Mouse (Mus musculus) cerebellum, adult 18-20 months (tissue): ENCODE measurements around the gene Pcnx3.

ENCODE experiments used
- DNase-seq, 2 experiments: peaks; one replicate each; pipeline ENCODE4 v3.0.0; 2021

Gene Pcnx3

GRCm38 (mm10) chr19:5688200-5689087 lies at the start of gene Pcnx3, which contains the start of gene Map3k11:
Gene Pcnx3, minus strand, starts transcription at chr19:5688908.
Gene Map3k11, plus strand, starts transcription at chr19:5688742.
- peak; percentile 98 to 99 for DNase-seq

DNA sequence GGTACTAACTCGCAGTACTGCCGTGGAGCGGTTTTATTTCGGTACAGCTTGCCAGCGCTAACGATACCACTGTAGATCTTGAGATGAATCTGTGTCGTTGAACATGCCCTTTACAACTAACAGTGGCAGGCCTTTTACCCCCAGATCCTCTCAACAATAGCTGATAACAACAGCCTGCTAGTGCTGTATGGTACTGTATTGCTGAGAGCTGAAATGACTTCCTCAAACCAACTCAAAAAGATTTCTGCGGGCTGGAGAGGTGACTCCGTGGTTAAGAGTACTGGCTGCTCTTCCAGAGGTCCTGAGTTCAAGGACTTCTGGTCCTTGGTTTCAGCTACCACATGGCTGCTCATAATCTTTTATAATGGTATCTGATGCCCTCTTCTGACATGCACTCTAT lies 45.6 kb upstream of the Pcnx3 start:
- no peak for DNase-seq

DNA sequence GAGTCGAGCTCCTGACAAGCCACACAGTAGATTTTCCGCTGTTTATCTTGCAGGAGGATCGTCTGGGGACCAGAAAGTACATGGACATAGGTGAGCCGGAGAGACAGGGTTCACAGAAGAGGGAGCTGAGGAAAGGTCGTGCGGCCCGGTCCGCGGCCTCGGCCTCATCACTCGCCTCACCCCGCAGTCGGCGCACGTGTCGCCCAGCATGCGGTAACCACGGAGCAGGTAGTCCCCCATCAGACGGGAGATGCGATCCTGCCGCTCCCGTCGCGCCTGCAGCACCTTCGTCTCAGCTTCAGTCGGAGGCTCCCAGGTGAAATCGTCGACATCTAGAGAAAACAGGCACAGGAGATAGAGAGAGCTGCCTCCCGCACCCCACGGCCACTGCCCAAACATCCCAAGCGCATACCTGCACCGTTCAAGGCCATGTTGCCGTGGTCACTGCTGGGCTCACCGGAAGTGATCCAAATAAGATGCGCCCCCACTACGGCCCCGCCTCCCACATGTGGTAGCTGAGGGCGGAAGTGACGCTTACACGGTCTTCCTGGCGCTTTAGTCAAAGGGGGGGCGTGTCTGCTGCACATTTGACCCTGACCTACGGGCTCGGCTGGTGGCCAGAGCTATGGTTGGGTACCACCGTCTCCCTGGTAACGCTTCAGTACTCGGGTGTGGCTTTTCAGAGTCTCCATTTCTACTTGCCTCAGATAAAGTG lies 42.7 kb upstream of the Pcnx3 start:
- peak; percentile 93 to 95 for DNase-seq

GRCm38 (mm10) chr19:5730314-5731186 lies 41.8 kb upstream of the Pcnx3 start:
- DNase-seq = peak; percentile 62 to 69

- peak; percentile 85 to 90 for DNase-seq
Observed at GRCm38 (mm10) chr19:5729444-5729815, 40.7 kb upstream of the Pcnx3 start, which contains the start of gene Fam89b. Gene Fam89b, minus strand, starts transcription at chr19:5729653.

DNA sequence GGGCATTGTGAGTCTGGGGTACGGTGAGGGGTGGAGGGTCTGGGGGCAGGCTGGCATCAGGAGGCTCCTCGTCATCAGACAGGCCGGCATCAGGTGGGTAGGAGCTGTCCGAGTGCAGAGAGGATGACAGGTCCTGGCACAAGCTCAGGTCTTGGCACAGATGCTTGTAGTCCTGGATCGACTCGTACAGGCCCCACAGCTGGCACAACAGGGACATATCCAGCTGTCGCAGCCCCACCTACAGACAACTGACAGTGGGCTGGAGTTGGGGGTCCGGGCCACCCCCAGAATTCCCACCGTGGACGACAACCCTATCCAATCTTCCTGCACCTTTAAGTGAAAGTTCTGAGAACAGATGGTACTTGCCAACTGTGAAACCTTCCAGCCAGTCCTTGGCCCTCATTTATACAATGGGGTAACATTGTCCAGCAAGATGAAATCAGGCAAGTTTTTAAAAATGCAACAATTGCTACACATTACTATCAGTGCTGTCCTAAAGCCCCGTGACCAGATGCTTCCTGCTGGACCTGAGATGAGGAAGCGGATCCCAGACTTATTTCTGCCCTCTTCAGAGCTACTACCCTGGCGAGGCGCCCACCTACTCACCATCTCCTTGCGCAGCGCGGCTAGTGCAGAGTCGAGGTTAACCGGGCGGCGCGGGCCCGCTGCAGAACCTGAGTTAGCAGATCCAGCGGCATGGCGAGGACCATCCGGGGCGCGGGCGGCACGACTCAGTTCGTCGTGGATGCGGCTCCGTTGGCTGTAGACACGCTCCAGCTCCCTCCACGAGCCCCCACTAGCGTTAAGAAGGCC lies 40.1 kb upstream of the Pcnx3 start:
- DNase-seq = peak; percentile 53 to 68

DNA sequence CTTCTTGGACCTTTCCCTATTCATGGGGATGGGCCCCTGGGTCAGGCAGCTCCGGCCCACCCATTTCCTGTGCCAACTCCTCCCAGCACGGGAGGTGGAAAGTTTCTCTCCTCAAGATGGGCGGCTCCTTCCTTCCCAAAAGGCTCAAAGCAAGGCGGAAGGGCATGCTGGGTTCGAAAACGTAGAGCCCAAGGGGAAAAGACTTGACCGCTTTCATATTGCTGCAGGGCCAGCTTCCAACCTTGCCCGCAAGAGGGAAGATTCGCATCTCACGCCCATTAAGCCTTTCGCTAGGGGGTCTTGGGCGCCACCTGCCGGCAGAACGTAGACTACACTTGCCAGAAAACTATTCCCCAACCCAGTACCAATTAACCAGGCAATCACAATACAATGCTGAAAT lies 39.0 kb upstream of the Pcnx3 start:
- DNase-seq = peak; percentile 86 to 89

DNA sequence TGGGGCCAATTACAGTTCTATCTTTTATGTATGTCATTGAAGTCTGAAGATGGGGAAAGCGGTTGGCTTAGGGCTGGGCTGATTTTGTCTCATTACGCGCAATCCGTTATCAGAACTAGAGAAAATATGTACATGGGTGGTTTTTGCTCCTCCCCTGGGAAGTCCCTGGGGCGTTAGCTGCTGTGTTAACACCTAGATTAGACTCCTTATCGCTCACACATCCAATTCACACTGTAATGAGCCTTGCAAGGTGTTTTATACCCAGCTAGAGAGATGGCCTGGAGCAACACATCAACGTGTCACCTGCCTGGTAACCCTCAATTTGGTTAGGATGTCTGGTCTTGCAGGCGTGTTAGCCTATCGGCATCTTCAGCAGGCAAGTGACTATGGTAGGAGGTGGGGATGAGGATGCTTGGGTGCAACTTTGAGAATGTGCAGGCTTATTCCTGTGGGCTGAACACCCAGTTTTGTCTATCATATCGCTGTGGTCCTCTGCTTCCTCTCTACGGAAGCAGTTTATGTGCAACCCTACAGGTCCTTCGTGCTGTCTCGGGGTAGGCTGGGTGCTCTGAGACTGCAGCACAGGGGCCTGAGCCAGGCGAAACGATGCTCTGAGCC lies 38.4 kb upstream of the Pcnx3 start:
- no peak for DNase-seq

GRCm38 (mm10) chr19:5725767-5726515 lies 37.2 kb upstream of the Pcnx3 start, which contains the start of gene Ehbp1l1:
Gene Ehbp1l1, minus strand, starts transcription at chr19:5726317.
- no peak for DNase-seq

GRCm38 (mm10) chr19:5725029-5725707 lies 36.5 kb upstream of the Pcnx3 start:
- DNase-seq = no peak

DNA sequence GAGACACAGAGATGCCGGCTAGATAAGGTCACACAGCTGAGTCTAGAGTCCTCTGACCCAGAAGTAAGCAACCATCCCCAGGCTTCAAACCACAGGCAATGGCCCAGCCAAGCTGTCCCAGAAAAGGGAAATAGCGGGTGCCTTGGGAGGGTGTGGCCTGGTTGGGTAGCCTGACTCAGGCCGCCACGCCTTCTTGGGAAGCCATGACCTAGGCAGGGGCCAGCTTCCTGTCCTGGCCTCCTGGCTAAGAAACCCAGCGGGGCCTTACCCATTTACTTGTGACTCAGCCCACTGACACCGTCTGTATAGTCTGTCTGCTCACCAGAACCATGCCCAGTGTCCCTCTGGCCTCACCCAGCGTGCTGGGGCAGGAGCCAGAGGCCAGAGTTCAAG lies 35.8 kb upstream of the Pcnx3 start:
- no peak for DNase-seq

DNA sequence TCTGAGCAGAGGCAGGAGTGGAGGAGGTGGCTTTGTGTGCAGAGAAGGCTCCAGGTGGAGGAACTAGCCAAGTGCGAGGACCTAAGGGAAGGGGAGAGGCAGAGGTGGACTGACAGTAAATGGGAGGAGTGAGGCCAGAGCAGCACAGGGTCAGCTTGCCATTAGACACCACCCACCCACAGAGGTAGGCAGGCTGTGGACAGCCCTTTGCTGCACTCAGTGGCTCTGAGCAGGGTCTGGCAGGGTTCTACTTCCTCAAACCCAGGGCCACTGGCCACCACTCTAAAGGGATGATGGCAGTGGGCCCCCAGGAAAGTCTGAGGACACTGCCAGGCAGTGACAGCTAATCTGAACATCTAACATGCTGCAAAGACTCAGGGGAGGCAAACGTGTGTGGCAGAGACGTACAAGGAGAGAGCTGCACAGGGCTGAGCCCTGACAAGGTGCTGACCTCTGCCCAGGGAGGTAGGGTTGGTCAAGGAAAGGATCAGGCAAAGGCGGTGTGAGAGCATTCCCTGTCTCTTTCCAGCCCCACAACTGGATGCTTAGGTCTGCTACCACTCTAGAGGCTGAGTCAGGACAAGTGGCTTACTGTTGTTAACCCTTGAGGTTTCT lies 35.3 kb upstream of the Pcnx3 start:
- DNase-seq = no peak

GRCm38 (mm10) chr19:5722848-5723425 lies 34.2 kb upstream of the Pcnx3 start:
- no peak for DNase-seq

DNA sequence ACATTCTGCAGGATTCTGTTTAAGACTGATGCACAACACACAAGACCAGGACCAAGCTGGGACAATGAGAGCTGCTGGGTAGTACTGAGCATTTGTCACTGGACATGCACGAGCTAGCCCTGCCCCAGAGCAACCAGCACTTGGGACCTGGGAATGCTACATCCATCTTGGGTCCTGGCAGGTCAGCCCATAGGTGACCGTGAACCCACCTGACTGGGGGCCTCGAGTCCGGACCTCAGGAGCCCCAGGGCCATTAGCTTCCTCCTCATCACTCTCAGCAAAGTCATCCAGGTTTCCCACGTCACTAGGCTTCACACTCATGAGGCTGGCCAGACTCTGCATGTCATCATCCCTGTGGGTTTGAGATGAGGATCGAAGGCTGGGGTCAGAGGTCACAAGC lies 32.5 kb upstream of the Pcnx3 start:
- DNase-seq = no peak

DNA sequence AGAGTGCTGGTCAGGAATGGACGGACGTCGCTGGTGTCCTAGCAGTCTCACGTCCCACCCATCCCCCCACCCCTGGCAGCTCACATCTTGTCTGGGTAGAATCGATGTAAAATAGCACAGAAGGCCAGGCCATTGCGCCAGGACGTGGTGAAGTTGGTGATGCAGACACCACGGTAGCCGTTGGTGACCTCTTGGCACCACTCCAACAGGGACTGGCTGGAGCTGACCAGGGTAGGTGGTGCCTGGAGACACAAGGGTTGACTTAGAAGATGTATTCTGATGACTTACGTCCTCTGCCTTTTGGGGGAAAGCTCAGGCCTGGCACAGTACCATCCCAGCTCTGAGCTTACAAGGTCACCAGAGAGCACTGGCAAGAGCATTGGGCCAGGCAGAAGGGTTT lies 28.2 kb upstream of the Pcnx3 start:
- DNase-seq = peak in 1 of 2 experiments; percentile 23

GRCm38 (mm10) chr19:5715793-5716688 lies 27.3 kb upstream of the Pcnx3 start:
- peak; percentile 56 for DNase-seq

- DNase-seq = no peak
Observed at GRCm38 (mm10) chr19:5713730-5714129, 25.0 kb upstream of the Pcnx3 start.

- DNase-seq = no peak
Observed at GRCm38 (mm10) chr19:5713255-5713654, 24.5 kb upstream of the Pcnx3 start.
